Mouse (Mus musculus) testis, postnatal 10 days (tissue): Measurements from ENCODE around the gene Tmem219.

Experiments used
- DNase-seq: peaks from one replicate; pipeline ENCODE4 v3.0.0; 2021; ENCODE audit warnings: low spot score

The Tmem219 gene

GRCm38 (mm10) chr7:126862147-126862784, 60.5 kb downstream of the Tmem219 start, which contains the start of gene Ino80e:
TSS of gene Ino80e (minus strand) at chr7:126862377.
- peak; percentile 96 for DNase-seq

- DNase-seq = peak; percentile 96
Measured at GRCm38 (mm10) chr7:126861429-126862130, 61.1 kb downstream of the Tmem219 start, which contains the start of gene Hirip3. TSS of gene Hirip3 (plus strand) at chr7:126861972.

- no peak for DNase-seq
Measured at GRCm38 (mm10) chr7:126860987-126861386, 61.7 kb downstream of the Tmem219 start.

GRCm38 (mm10) chr7:126856741-126857420, 65.8 kb downstream of the Tmem219 start:
- no peak for DNase-seq

- DNase-seq = no peak
Measured at GRCm38 (mm10) chr7:126855641-126856040, 67.1 kb downstream of the Tmem219 start.

- DNase-seq = no peak
Measured at GRCm38 (mm10) chr7:126853454-126853853, 69.3 kb downstream of the Tmem219 start.

- DNase-seq = no peak
Measured at GRCm38 (mm10) chr7:126851192-126851591, 71.5 kb downstream of the Tmem219 start.

GRCm38 (mm10) chr7:126850161-126850560, 72.6 kb downstream of the Tmem219 start:
- DNase-seq = no peak

- no peak for DNase-seq
Measured at GRCm38 (mm10) chr7:126848794-126849193, 73.9 kb downstream of the Tmem219 start.

- DNase-seq = peak; percentile 74
Measured at GRCm38 (mm10) chr7:126847421-126848398, 75.0 kb downstream of the Tmem219 start.

- DNase-seq = no peak
Measured at GRCm38 (mm10) chr7:126847116-126847420, 75.6 kb downstream of the Tmem219 start, which contains the start of gene Doc2a. TSS of gene Doc2a (plus strand) at chr7:126847416.

- DNase-seq = no peak
Measured at GRCm38 (mm10) chr7:126845516-126845915, 77.2 kb downstream of the Tmem219 start.

GRCm38 (mm10) chr7:126843276-126843675, 79.4 kb downstream of the Tmem219 start:
- no peak for DNase-seq
